In the genomic region with DNA sequence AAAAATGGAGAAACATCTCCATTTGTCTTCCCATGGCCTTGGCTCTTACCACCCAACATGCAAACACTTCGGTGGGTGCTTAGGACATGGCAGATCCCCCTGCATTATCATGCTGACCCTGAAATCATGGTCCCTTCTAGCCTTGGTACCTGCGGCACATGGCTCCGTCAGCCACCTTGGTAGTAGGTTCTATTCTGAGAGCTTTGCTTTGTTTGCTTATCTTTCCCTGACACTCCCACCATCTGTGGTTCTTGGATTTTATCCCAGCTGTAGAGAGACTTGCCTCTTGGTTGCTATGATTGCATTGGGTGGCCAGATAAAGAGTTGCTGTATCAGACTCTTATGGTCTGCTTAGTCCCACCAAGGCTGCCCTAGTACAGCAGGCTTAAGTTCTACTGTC, we compare ENCODE assay signal across 20 mouse cellular contexts. TPM values are rescaled to one million over a fixed set of nuclear protein-coding genes. Genes with fewer than 3 reads are reported as not detected.
DNase-seq lines count a peak whose midpoint lies in the region; ATAC-seq and TF ChIP-seq lines count a peak whose summit lies in the region.
"Had no signal": no experiment of that assay in that cellular context is flagged by ENCODE, and none has a peak within 500 bp of the region (broad histone marks: within the 10 kb centered on the region; RNA-seq: fewer than 3 reads in every experiment).

No protein-coding gene starts in this region.

- peak; percentile 17 to 25 for DNase-seq in heart, postnatal 10 days
- DNase-seq in heart, adult 8-10 months (ENCODE audit: low spot score), result no peak
- DNase-seq in midbrain, embryonic 11.5 days (ENCODE audit: low spot score, missing footprints), result peak; percentile 26
- DNase-seq in midbrain, postnatal 0 days (ENCODE audit: low spot score), result no peak
- peak; percentile 63 for DNase-seq in cerebellum, adult 8-10 months
- DNase-seq in stomach, postnatal 0 days (ENCODE audit: low spot score), result peak; percentile 17
- DNase-seq in adrenal gland, adult (ENCODE audit: inconsistent age in 2 of 2, low spot score in 1 of 2), result no peak
- no peak for DNase-seq in spleen, adult 18-20 months
- DNase-seq: adrenal gland, postnatal 14 days; gastrocnemius, postnatal 14 days; kidney, adult 18-20 months; kidney, postnatal 25 days; liver, embryonic 13.5 days; lung, postnatal 14 days had no signal

- 96% methylated on average over 3 of the region's 3 CpGs for WGBS in midbrain, embryonic 11.5 days
- 92% methylated on average over 3 of the region's 3 CpGs for WGBS in midbrain, postnatal 0 days
- 84% methylated on average over 3 of the region's 3 CpGs for WGBS in stomach, postnatal 0 days

- peaks cover 11% of the 10 kb centered on the region for H3K4me1 ChIP-seq in midbrain, embryonic 11.5 days (ENCODE audit: control insufficient read depth, insufficient read depth, low read length)
- H3K4me1 ChIP-seq in midbrain, postnatal 0 days (ENCODE audit: insufficient read depth, low read length), result no peaks in the 10 kb centered on the region
- no peaks in the 10 kb centered on the region for H3K4me1 ChIP-seq in stomach, postnatal 0 days (replicated peaks; ENCODE audit: control insufficient read depth, insufficient read depth)
- H3K4me1 ChIP-seq: liver, embryonic 13.5 days had no signal

- no peak overlapping the region for H3K4me3 ChIP-seq in midbrain, embryonic 11.5 days (ENCODE audit: low read depth, low read length)
- no peak overlapping the region for H3K4me3 ChIP-seq in midbrain, postnatal 0 days (ENCODE audit: low read depth, low read length)
- no peak overlapping the region for H3K4me3 ChIP-seq in stomach, postnatal 0 days (ENCODE audit: low read depth, low read length)
- H3K4me3 ChIP-seq: embryonic facial prominence, embryonic 13.5 days; limb, embryonic 10.5 days; liver, embryonic 13.5 days; midbrain, embryonic 13.5 days had no signal

- no peaks in the 10 kb centered on the region for H3K36me3 ChIP-seq in midbrain, embryonic 11.5 days (ENCODE audit: control insufficient read depth, insufficient read depth, low read length)
- no peaks in the 10 kb centered on the region for H3K36me3 ChIP-seq in midbrain, postnatal 0 days (ENCODE audit: insufficient read depth, low read length)
- no peaks in the 10 kb centered on the region for H3K36me3 ChIP-seq in stomach, postnatal 0 days (ENCODE audit: control insufficient read depth, insufficient read depth, low read length)
- H3K36me3 ChIP-seq: embryonic facial prominence, embryonic 13.5 days; limb, embryonic 10.5 days; liver, embryonic 13.5 days; midbrain, embryonic 13.5 days had no signal

- TF ChIP-seq CTCF in midbrain, postnatal 0 days (IDR thresholded peaks at IDR 0.05), result no peak
- TF ChIP-seq CTCF in stomach, postnatal 0 days (IDR thresholded peaks at IDR 0.05; ENCODE audit: low read depth), result no peak

- no peak for TF ChIP-seq EP300 in stomach, postnatal 0 days (optimal IDR thresholded peaks at IDR 0.05)

- intact Hi-C loops in heart, postnatal 10 days (cut with DNase I), result no loop called here

- no peaks in the 10 kb centered on the region for H3K9me3 ChIP-seq in midbrain, embryonic 11.5 days (ENCODE audit: control insufficient read depth, low read length)
- no peaks in the 10 kb centered on the region for H3K9me3 ChIP-seq in midbrain, postnatal 0 days (ENCODE audit: low read length)
- no peaks in the 10 kb centered on the region for H3K9me3 ChIP-seq in stomach, postnatal 0 days (ENCODE audit: control insufficient read depth, low read length)
- H3K9me3 ChIP-seq: embryonic facial prominence, embryonic 13.5 days; limb, embryonic 10.5 days; liver, embryonic 13.5 days; midbrain, embryonic 13.5 days had no signal

- no peak for ATAC-seq in midbrain, embryonic 11.5 days (ENCODE audit: low FRiP score)
- ATAC-seq in midbrain, postnatal 0 days (ENCODE audit: low FRiP score), result no peak
- 0 out of 2 replicates have a peak, but pooled peaks have one; percentile 29 for ATAC-seq in stomach, postnatal 0 days (ENCODE audit: low FRiP score, low TSS enrichment)
- ATAC-seq: forebrain, embryonic 14.5 days; midbrain, embryonic 13.5 days had no signal

- H3K27ac ChIP-seq in midbrain, embryonic 11.5 days (ENCODE audit: low read depth, low read length), result no peak overlapping the region
- H3K27ac ChIP-seq in midbrain, postnatal 0 days (ENCODE audit: low read depth, low read length), result no peak overlapping the region
- no peak overlapping the region for H3K27ac ChIP-seq in stomach, postnatal 0 days (replicated peaks)
- H3K27ac ChIP-seq: embryonic facial prominence, embryonic 13.5 days; liver, embryonic 13.5 days; midbrain, embryonic 13.5 days had no signal

- no peak overlapping the region for H3K4me2 ChIP-seq in midbrain, embryonic 11.5 days
- no peak overlapping the region for H3K4me2 ChIP-seq in midbrain, postnatal 0 days (ENCODE audit: low read depth, low read length, poor library complexity, severe bottlenecking)
- no peak overlapping the region for H3K4me2 ChIP-seq in stomach, postnatal 0 days (replicated peaks; ENCODE audit: low read depth)
- H3K4me2 ChIP-seq: embryonic facial prominence, embryonic 13.5 days; heart, embryonic 11.5 days; liver, embryonic 13.5 days; midbrain, embryonic 13.5 days had no signal

- H3K9ac ChIP-seq in midbrain, embryonic 11.5 days (ENCODE audit: low read length), result no peak overlapping the region
- no peak overlapping the region for H3K9ac ChIP-seq in midbrain, postnatal 0 days (replicated peaks; ENCODE audit: low read length, poor library complexity, severe bottlenecking)
- no peak overlapping the region for H3K9ac ChIP-seq in stomach, postnatal 0 days (ENCODE audit: low read length)
- H3K9ac ChIP-seq: embryonic facial prominence, embryonic 13.5 days; liver, embryonic 13.5 days; midbrain, embryonic 13.5 days had no signal

- no peaks in the 10 kb centered on the region for H3K27me3 ChIP-seq in midbrain, embryonic 11.5 days (ENCODE audit: control insufficient read depth, insufficient read depth, low read length)
- H3K27me3 ChIP-seq in midbrain, postnatal 0 days (ENCODE audit: insufficient read depth, low read length), result no peaks in the 10 kb centered on the region
- no peaks in the 10 kb centered on the region for H3K27me3 ChIP-seq in stomach, postnatal 0 days (ENCODE audit: control insufficient read depth, insufficient read depth, low read length)
- H3K27me3 ChIP-seq: liver, embryonic 13.5 days; midbrain, embryonic 13.5 days had no signal

RNA-seq across cellular contexts. Expression of gene Slc7a14, which starts 46.6 kb away (rescaled TPM):
- total RNA-seq in heart, postnatal 10 days (2021), result under 1 TPM; 0.10 to 0.14 TPM
- total RNA-seq in heart, adult 8-10 months (2022), result under 1 TPM in 3 of 4 experiments, not detected in 1; 0.08 to 0.22 (median 0.09) TPM
- 0.43 and 0.44 TPM in 2 replicates for polyA plus RNA-seq in midbrain, embryonic 11.5 days (2014; fragmentation: Nextera tagmentation; extraction: Ambion mirVana)
- total RNA-seq in midbrain, postnatal 0 days (2014; rRNA removed), result 24.7 and 25.1 TPM in 2 replicates
- polyA plus RNA-seq in midbrain, postnatal 0 days (2015; fragmentation: Nextera tagmentation; extraction: Ambion mirVana), result 7.6 and 8.1 TPM in 2 replicates
- 0.42 and 0.55 TPM in 2 replicates for polyA plus RNA-seq in stomach, postnatal 0 days (2015; fragmentation: Nextera tagmentation; extraction: Ambion mirVana)
- polyA plus RNA-seq: spleen, adult 2 months had no signal

Comparison
In these comparisons a context has a peak if more than half of its experiments do, and no peak if none do; other contexts are left out.
1. DNase-seq: peak in heart, postnatal 10 days (2 of 2), midbrain, embryonic 11.5 days (single experiment), cerebellum, adult 8-10 months (single experiment) and stomach, postnatal 0 days (single experiment); none in heart, adult 8-10 months (single experiment), midbrain, postnatal 0 days (single experiment), adrenal gland, adult (0 of 2) and spleen, adult 18-20 months (0 of 2).
2. RNA of gene Slc7a14, which starts 46.6 kb away (total RNA-seq): 24.7 to 25.1 TPM in midbrain, postnatal 0 days; 0.10 to 0.14 TPM in heart, postnatal 10 days and 0.08 to 0.22 TPM in heart, adult 8-10 months; every median in the first group is over 10 times any median in the second.